Mouse (Mus musculus) kidney, adult 2 months (tissue): ENCODE measurements around the gene Mogat2. TPM values are rescaled to one million over a fixed set of nuclear protein-coding genes. Genes with fewer than 3 reads are reported as not detected.
A peak's percentile ranks its signal among the peaks of the same experiment; 100 is the strongest.

Experiments used
- DNase-seq: peaks from one replicate; pipeline ENCODE4 v3.0.0; 2021
- H3K27ac ChIP-seq: fragments of 200-500 bp; 2 replicates; pipeline ENCODE4 v1.5.1; 2012; ENCODE audit warnings: low read depth, low read length, control low read depth, inconsistent platforms; ENCODE audit not compliant: insufficient read depth
- H3K27me3 ChIP-seq: fragments of 200-500 bp; replicated peaks from 2 replicates; pipeline ENCODE4 v1.6.1; 2012; ENCODE audit warnings: mild to moderate bottlenecking, moderate library complexity, low read length, inconsistent platforms; ENCODE audit not compliant: control insufficient read depth, insufficient read depth
- H3K36me3 ChIP-seq: fragments of 200-500 bp; 2 replicates; pipeline ENCODE4 v1.6.1; 2012; ENCODE audit warnings: mild to moderate bottlenecking, moderate library complexity, low read length, inconsistent platforms; ENCODE audit not compliant: control insufficient read depth, insufficient read depth
- H3K4me1 ChIP-seq: fragments of 200-500 bp; 2 replicates; pipeline ENCODE4 v1.6.1; 2011; ENCODE audit warnings: low read length; ENCODE audit not compliant: control insufficient read depth, insufficient read depth
- H3K4me3 ChIP-seq: fragments of 200-500 bp; 2 replicates; pipeline ENCODE4 v1.5.1; 2011; ENCODE audit warnings: mild to moderate bottlenecking, low read depth, low read length, control low read depth; ENCODE audit not compliant: insufficient read depth
- CTCF ChIP-seq: fragments of 200-500 bp; conservative IDR thresholded peaks from 2 replicates; pipeline ENCODE4 v1.5.1; 2011; ENCODE audit warnings: low read depth, mild to moderate bottlenecking, control low read depth, low read length, moderate library complexity, mixed read lengths; ENCODE audit not compliant: insufficient read depth, insufficient read length
- POLR2A ChIP-seq: fragments of 200-500 bp; IDR thresholded peaks from one replicate; pipeline ENCODE4 v1.6.1; 2011; ENCODE audit warnings: low read depth, low read length, control low read depth
- WGBS: fragments of 180-500 bp; shearing (Covaris S2); methylation state at CpG from one replicate; pipeline ENCODE4 v1.1.7; 2018; 5-methylcytosine and 5-hydroxymethylcytosine counted together
- polyA plus RNA-seq: library from polyadenylated mRNA; depleted of rRNA; stranded (reverse); fragments of >200 nt; gene quantifications from 2 replicates; pipeline ENCODE4 v1.2.3, GENCODE M21; 2012; rRNA removed

Gene Mogat2
- 29.6 and 29.7 TPM in 2 replicates for polyA plus RNA-seq

DNA sequence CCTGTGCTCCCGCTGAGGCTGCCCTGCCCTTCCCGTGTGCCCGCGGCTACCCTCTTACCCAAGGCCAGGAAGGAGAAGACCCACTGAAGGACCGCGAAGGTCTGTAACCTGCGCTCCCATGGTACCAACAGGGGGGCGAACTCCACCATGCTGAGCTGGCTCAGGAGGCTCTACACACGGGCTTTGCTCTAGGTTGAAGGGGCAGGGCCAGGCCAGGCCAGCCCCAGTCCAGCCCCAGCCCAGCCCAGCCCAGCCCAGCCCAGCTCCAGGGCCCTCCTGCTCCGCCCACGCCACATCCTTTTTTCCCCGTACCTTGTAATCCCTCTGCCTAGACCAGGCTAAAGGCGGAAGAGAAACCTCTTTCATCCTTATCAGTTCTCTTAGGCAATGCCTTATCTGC is at the start of gene Mogat2:
Mogat2 (minus strand) TSS at position 203 of the 400 bp plus-strand sequence.
- no peaks in the 10 kb centered on the region for H3K27me3 ChIP-seq
- 12% methylated on average over 13 of the region's 13 CpGs for WGBS
- H3K27ac ChIP-seq: no peak within 1 kb of the TSS
- no peaks in the 10 kb centered on the region for H3K36me3 ChIP-seq
- H3K4me1 ChIP-seq: no peaks in the 10 kb centered on the region
- no peak for TF ChIP-seq CTCF
- TF ChIP-seq POLR2A: no peak
- DNase-seq: no peak
- H3K4me3 ChIP-seq: peak within 1 kb of the TSS; percentile 30; the same call in 1 of the 2 replicates

GRCm38 (mm10) chr7:99287287-99287686 is 48.9 kb upstream of the Mogat2 start:
- H3K27me3 ChIP-seq: no peaks in the 10 kb centered on the region
- 44% methylated on average over 3 of the region's 3 CpGs for WGBS
- TF ChIP-seq CTCF (no peak), POLR2A (no peak)
- no peak overlapping the region for H3K4me3 ChIP-seq
- H3K4me1 ChIP-seq: no peaks in the 10 kb centered on the region; the same call in 1 of the 2 replicates
- H3K27ac ChIP-seq: no peak overlapping the region
- DNase-seq: no peak
- H3K36me3 ChIP-seq: no peaks in the 10 kb centered on the region

DNA sequence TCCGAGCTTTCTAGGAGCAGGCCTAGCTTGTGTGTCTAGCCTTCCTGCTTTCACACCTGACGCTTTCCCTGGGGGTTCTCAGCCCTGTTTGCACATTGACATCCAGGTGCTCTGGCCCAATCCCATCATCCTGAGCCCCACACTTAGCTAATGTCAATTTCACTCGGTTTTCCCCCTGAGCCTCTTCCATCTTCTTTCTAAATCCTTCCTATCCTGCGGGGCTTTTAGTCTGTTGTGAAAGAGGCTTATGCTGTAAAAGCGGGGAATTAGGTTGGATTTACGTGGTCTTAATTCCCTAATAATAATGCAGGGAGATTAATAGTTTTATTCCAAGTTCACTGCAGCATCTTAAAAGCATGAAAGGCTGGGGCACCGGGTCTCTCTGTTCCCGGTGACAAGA is 41.2 kb upstream of the Mogat2 start:
- TF ChIP-seq CTCF (no peak), POLR2A (no peak)
- H3K4me3 ChIP-seq: no peak overlapping the region
- no peak overlapping the region for H3K27ac ChIP-seq
- H3K27me3 ChIP-seq: no peaks in the 10 kb centered on the region
- H3K4me1 ChIP-seq: no peaks in the 10 kb centered on the region
- H3K36me3 ChIP-seq: no peaks in the 10 kb centered on the region
- DNase-seq: no peak
- 87% methylated on average over 8 of the region's 8 CpGs for WGBS

DNA sequence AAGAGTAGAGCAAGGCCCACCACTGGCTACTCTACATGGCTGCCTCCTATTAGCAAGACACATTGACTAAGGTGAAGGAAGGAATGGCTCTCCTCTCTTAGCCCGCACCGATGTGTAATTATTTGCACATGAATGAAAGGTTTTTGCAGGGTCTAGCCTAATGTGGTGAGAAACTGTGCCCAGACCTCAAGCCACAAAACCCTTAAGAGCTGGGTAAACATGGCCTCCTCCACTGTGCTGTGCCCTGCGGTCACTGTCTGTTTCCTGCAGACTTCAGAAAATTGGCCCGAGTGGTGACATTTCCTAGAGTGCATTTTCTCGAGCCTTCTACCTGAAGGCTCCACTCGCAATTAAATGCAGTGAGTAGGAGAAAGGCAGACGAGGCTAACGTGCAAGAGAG is 39.9 kb upstream of the Mogat2 start:
- H3K27me3 ChIP-seq: no peaks in the 10 kb centered on the region
- DNase-seq: no peak
- 85% methylated on average over 8 of the region's 8 CpGs for WGBS

DNA sequence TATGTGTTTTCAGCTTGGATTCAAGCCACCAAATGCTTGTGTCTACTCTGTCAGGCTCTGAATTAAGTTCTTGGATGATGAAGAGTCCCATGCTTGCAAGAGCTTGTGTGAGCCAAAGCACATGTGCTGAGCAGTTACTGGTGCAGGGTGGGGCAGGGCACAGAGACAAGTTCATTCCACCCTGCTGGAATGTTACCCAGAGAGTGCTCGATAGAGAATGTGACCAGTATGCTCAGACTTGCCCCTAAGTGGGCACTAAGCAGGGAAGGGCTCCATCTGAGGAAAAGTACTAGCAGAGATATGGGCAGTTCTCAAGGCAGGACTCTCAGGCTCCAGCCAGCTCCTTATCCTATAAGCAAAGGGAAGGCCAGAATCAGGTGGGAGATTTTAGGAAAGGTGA is 38.3 kb upstream of the Mogat2 start:
- no peaks in the 10 kb centered on the region for H3K4me1 ChIP-seq
- H3K27ac ChIP-seq: no peak overlapping the region
- no peak for TF ChIP-seq POLR2A
- TF ChIP-seq CTCF: no peak
- no peaks in the 10 kb centered on the region for H3K36me3 ChIP-seq
- no peak overlapping the region for H3K4me3 ChIP-seq
- DNase-seq: no peak
- H3K27me3 ChIP-seq: no peaks in the 10 kb centered on the region
- WGBS: 64% methylated on average over 1 of the region's 1 CpGs

More for the DNA sequence above, 39.9 kb upstream of the Mogat2 start:
- Histone ChIP-seq H3K27ac (no peak overlapping the region), H3K36me3 (no peaks in the 10 kb centered on the region), H3K4me3 (no peak overlapping the region), H3K4me1 (no peaks in the 10 kb centered on the region)
- no peak for TF ChIP-seq CTCF
- no peak for TF ChIP-seq POLR2A

DNA sequence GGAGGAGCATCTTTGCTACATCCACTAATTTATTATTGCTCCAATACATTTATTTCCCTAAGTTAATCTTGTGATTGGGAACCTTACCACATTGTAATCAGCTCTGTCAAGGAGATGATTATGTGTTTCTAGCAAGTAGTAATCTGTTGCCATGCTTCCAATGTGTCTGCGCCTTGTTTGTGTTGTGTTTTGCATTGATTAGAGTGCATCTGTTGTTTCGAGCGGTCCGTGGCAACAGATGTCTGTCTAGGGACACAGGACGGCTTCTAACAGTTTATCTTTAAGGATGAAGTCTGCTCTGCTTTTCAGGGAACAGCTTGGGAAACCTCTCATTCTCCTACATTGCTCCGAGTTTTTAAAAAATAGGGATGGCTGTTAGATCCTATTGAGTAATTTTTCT is 36.7 kb upstream of the Mogat2 start:
- 78% methylated on average over 6 of the region's 6 CpGs for WGBS
- Histone ChIP-seq H3K27me3 (no peaks in the 10 kb centered on the region), H3K36me3 (no peaks in the 10 kb centered on the region), H3K4me3 (no peak overlapping the region), H3K27ac (no peak overlapping the region), H3K4me1 (no peaks in the 10 kb centered on the region)
- DNase-seq: no peak
- TF ChIP-seq POLR2A (no peak), CTCF (no peak)

DNA sequence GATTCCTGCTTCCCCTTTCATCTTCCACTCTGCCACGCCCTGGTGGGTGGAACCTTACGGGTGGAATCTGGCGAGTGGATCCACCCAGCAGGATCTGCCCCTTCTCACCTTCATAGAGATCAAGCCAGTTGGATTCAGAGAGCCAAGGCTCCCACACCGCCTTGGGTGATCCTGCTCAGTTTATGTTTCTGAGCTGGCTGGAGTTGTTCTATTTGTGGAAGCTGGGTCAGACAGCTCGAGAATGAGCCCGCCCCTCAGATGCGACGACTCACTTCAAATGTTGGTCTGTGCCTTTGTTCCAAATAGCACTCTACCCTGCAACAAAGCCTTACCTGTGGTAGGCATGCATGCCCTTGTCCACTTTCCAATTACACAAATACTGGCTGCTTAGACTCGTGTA is 33.2 kb upstream of the Mogat2 start:
- Histone ChIP-seq H3K36me3 (no peaks in the 10 kb centered on the region), H3K4me1 (no peaks in the 10 kb centered on the region), H3K27ac (no peak overlapping the region), H3K27me3 (no peaks in the 10 kb centered on the region), H3K4me3 (no peak overlapping the region)
- no peak for TF ChIP-seq CTCF
- no peak for TF ChIP-seq POLR2A
- no peak for DNase-seq
- 63% methylated on average over 9 of the region's 9 CpGs for WGBS
